Mouse (Mus musculus): ENCODE measurements around the gene Xpo6. TPM values are rescaled to one million over a fixed set of nuclear protein-coding genes. Genes with fewer than 3 reads are reported as not detected.

The Xpo6 gene
- total and polyA plus RNA-seq, 2 experiments from 2014 or later: 14.2 to 78.8 TPM

- Histone ChIP-seq H3K4me1 (ENCODE audit: control insufficient read depth, insufficient read depth) (peaks cover 23% of the 10 kb centered on the region), H3K27ac (ENCODE audit: low read depth) (peak overlapping the region; percentile 75), H3K4me3 (ENCODE audit: low read depth, low read length) (no peak overlapping the region), H3K36me3 (replicated peaks; ENCODE audit: control insufficient read depth, insufficient read depth, low read length) (peaks cover 57% of the 10 kb centered on the region), H3K4me2 (ENCODE audit: low read depth, low read length) (no peak overlapping the region), H3K9ac (replicated peaks; ENCODE audit: low read depth, low read length) (no peak overlapping the region), H3K27me3 (ENCODE audit: control insufficient read depth, insufficient read depth, low read length) (no peaks in the 10 kb centered on the region), H3K9me3 (replicated peaks; ENCODE audit: control insufficient read depth, low read length) (no peaks in the 10 kb centered on the region)
- 49% methylated on average over 2 of the region's 2 CpGs for WGBS
- peak; percentile 10 for DNase-seq (ENCODE audit: low spot score)
- ATAC-seq (ENCODE audit: insufficient read depth, low read depth): peak; percentile 69; the same call in 1 of the 2 replicates
- TF ChIP-seq EP300 (IDR thresholded peaks at IDR 0.05; ENCODE audit: low read depth) (no peak), CTCF (IDR thresholded peaks at IDR 0.05; ENCODE audit: low read depth) (no peak)
Measured at GRCm38 (mm10) chr7:126127673-126128072, 72.6 kb downstream of the Xpo6 start.

GRCm38 (mm10) chr7:126126502-126126901 lies 73.8 kb downstream of the Xpo6 start:
- Histone ChIP-seq H3K9me3 (replicated peaks; ENCODE audit: control insufficient read depth, low read length) (no peaks in the 10 kb centered on the region), H3K4me2 (ENCODE audit: low read depth, low read length) (no peak overlapping the region), H3K4me3 (ENCODE audit: low read depth, low read length) (no peak overlapping the region), H3K36me3 (replicated peaks; ENCODE audit: control insufficient read depth, insufficient read depth, low read length) (peaks cover 53% of the 10 kb centered on the region), H3K4me1 (ENCODE audit: control insufficient read depth, insufficient read depth) (peaks cover 29% of the 10 kb centered on the region), H3K9ac (replicated peaks; ENCODE audit: low read depth, low read length) (no peak overlapping the region), H3K27me3 (ENCODE audit: control insufficient read depth, insufficient read depth, low read length) (no peaks in the 10 kb centered on the region), H3K27ac (ENCODE audit: low read depth) (peak overlapping the region; percentile 75)
- peak; percentile 11 for DNase-seq (ENCODE audit: low spot score)
- no peak for ATAC-seq (ENCODE audit: insufficient read depth, low read depth)
- WGBS: 17% methylated on average over 3 of the region's 3 CpGs
- TF ChIP-seq CTCF (IDR thresholded peaks at IDR 0.05; ENCODE audit: low read depth) (no peak), EP300 (IDR thresholded peaks at IDR 0.05; ENCODE audit: low read depth) (no peak)

GRCm38 (mm10) chr7:126121533-126121932 lies 78.8 kb downstream of the Xpo6 start:
- no peak for TF ChIP-seq CTCF (IDR thresholded peaks at IDR 0.05; ENCODE audit: low read depth)
- TF ChIP-seq EP300 (IDR thresholded peaks at IDR 0.05; ENCODE audit: low read depth): no peak
- H3K9me3 ChIP-seq (replicated peaks; ENCODE audit: control insufficient read depth, low read length): no peaks in the 10 kb centered on the region
- no peak overlapping the region for H3K4me2 ChIP-seq (ENCODE audit: low read depth, low read length)
- 32% methylated on average over 4 of the region's 4 CpGs for WGBS
- DNase-seq (ENCODE audit: low spot score) (no peak), ATAC-seq (ENCODE audit: insufficient read depth, low read depth) (0 out of 2 replicates have a peak, but pooled peaks have one; percentile 55)
- H3K27me3 ChIP-seq (ENCODE audit: control insufficient read depth, insufficient read depth, low read length): no peaks in the 10 kb centered on the region
- H3K4me3 ChIP-seq (ENCODE audit: low read depth, low read length): no peak overlapping the region
- H3K9ac ChIP-seq (replicated peaks; ENCODE audit: low read depth, low read length): no peak overlapping the region
- H3K4me1 ChIP-seq (ENCODE audit: control insufficient read depth, insufficient read depth): peaks cover 21% of the 10 kb centered on the region
- peaks cover 55% of the 10 kb centered on the region for H3K36me3 ChIP-seq (replicated peaks; ENCODE audit: control insufficient read depth, insufficient read depth, low read length)
- peak overlapping the region; percentile 39 for H3K27ac ChIP-seq (ENCODE audit: low read depth)

GRCm38 (mm10) chr7:126119819-126120218 lies 80.5 kb downstream of the Xpo6 start:
- H3K27ac ChIP-seq (ENCODE audit: low read depth): no peak overlapping the region
- 86% methylated on average over 6 of the region's 6 CpGs for WGBS
- H3K4me2 ChIP-seq (ENCODE audit: low read depth, low read length): no peak overlapping the region
- H3K27me3 ChIP-seq (ENCODE audit: control insufficient read depth, insufficient read depth, low read length): no peaks in the 10 kb centered on the region
- no peak for ATAC-seq (ENCODE audit: insufficient read depth, low read depth)
- no peak for DNase-seq (ENCODE audit: low spot score)
- no peaks in the 10 kb centered on the region for H3K9me3 ChIP-seq (replicated peaks; ENCODE audit: control insufficient read depth, low read length)
- H3K4me1 ChIP-seq (ENCODE audit: control insufficient read depth, insufficient read depth): peaks cover 7% of the 10 kb centered on the region
- no peak overlapping the region for H3K4me3 ChIP-seq (ENCODE audit: low read depth, low read length)
- TF ChIP-seq CTCF (IDR thresholded peaks at IDR 0.05; ENCODE audit: low read depth) (no peak), EP300 (IDR thresholded peaks at IDR 0.05; ENCODE audit: low read depth) (no peak)
- H3K9ac ChIP-seq (replicated peaks; ENCODE audit: low read depth, low read length): no peak overlapping the region
- H3K36me3 ChIP-seq (replicated peaks; ENCODE audit: control insufficient read depth, insufficient read depth, low read length): peaks cover 66% of the 10 kb centered on the region

- ATAC-seq (ENCODE audit: insufficient read depth, low read depth) (no peak), DNase-seq (ENCODE audit: low spot score) (no peak)
- peaks cover 72% of the 10 kb centered on the region for H3K36me3 ChIP-seq (replicated peaks; ENCODE audit: control insufficient read depth, insufficient read depth, low read length)
- H3K4me2 ChIP-seq (ENCODE audit: low read depth, low read length): no peak overlapping the region
- H3K27me3 ChIP-seq (ENCODE audit: control insufficient read depth, insufficient read depth, low read length): no peaks in the 10 kb centered on the region
- no peak overlapping the region for H3K9ac ChIP-seq (replicated peaks; ENCODE audit: low read depth, low read length)
- no peaks in the 10 kb centered on the region for H3K4me1 ChIP-seq (ENCODE audit: control insufficient read depth, insufficient read depth)
- no peak overlapping the region for H3K27ac ChIP-seq (ENCODE audit: low read depth)
- 63% methylated on average over 4 of the region's 4 CpGs for WGBS
- no peaks in the 10 kb centered on the region for H3K9me3 ChIP-seq (replicated peaks; ENCODE audit: control insufficient read depth, low read length)
- TF ChIP-seq EP300 (IDR thresholded peaks at IDR 0.05; ENCODE audit: low read depth): no peak
- no peak for TF ChIP-seq CTCF (IDR thresholded peaks at IDR 0.05; ENCODE audit: low read depth)
- H3K4me3 ChIP-seq (ENCODE audit: low read depth, low read length): no peak overlapping the region
Measured at GRCm38 (mm10) chr7:126113263-126113662, 87.0 kb downstream of the Xpo6 start.

GRCm38 (mm10) chr7:126111230-126111629 lies 89.1 kb downstream of the Xpo6 start:
- H3K36me3 ChIP-seq (replicated peaks; ENCODE audit: control insufficient read depth, insufficient read depth, low read length): peaks cover 91% of the 10 kb centered on the region
- WGBS: 45% methylated on average over 2 of the region's 2 CpGs
- no peaks in the 10 kb centered on the region for H3K9me3 ChIP-seq (replicated peaks; ENCODE audit: control insufficient read depth, low read length)
- no peak overlapping the region for H3K9ac ChIP-seq (replicated peaks; ENCODE audit: low read depth, low read length)
- no peak for TF ChIP-seq CTCF (IDR thresholded peaks at IDR 0.05; ENCODE audit: low read depth)
- no peak for TF ChIP-seq EP300 (IDR thresholded peaks at IDR 0.05; ENCODE audit: low read depth)
- no peak overlapping the region for H3K4me3 ChIP-seq (ENCODE audit: low read depth, low read length)
- H3K4me1 ChIP-seq (ENCODE audit: control insufficient read depth, insufficient read depth): no peaks in the 10 kb centered on the region
- H3K27me3 ChIP-seq (ENCODE audit: control insufficient read depth, insufficient read depth, low read length): no peaks in the 10 kb centered on the region
- H3K27ac ChIP-seq (ENCODE audit: low read depth): no peak overlapping the region
- DNase-seq (ENCODE audit: low spot score) (no peak), ATAC-seq (ENCODE audit: insufficient read depth, low read depth) (no peak)
- H3K4me2 ChIP-seq (ENCODE audit: low read depth, low read length): no peak overlapping the region
